8 mouse cellular contexts compared by ENCODE assay signal in genomic region chr4:132628830-132629229, GRCm38 (mm10). TPM values are rescaled to one million over a fixed set of nuclear protein-coding genes. Genes with fewer than 3 reads are reported as not detected.
A peak's percentile ranks its signal among the peaks of the same experiment; 100 is the strongest.
DNase-seq lines count a peak whose midpoint lies in the region; TF ChIP-seq lines count a peak whose summit lies in the region.

No protein-coding gene starts in this region.

- no peaks in the 10 kb centered on the region for H3K27me3 ChIP-seq in thymus, adult 2 months (ENCODE audit: control insufficient read depth, insufficient read depth, low read length)

- no peaks in the 10 kb centered on the region for H3K36me3 ChIP-seq in thymus, adult 2 months (ENCODE audit: control insufficient read depth, insufficient read depth, low read length)

- TF ChIP-seq POLR2A in thymus, adult 2 months (IDR thresholded peaks at IDR 0.05; ENCODE audit: control insufficient read depth, extremely low read depth, insufficient read depth, low read length, poor library complexity), result no peak

- H3K27ac ChIP-seq in thymus, adult 2 months (ENCODE audit: control insufficient read depth, insufficient read depth, low read length), result no peak overlapping the region

- DNase-seq in heart, adult 11 months, result peak; percentile 58
- DNase-seq in heart, adult 8-10 months (ENCODE audit: low spot score), result no peak
- DNase-seq in thymus, adult 2 months, result peak; percentile 69
- no peak for DNase-seq in thymus, adult 18-20 months
- DNase-seq in induced T-regulatory cell, adult 2 months (ENCODE audit: low read depth), result peak; percentile 85
- DNase-seq in natural killer cell, adult 2 months (ENCODE audit: low spot score in 2 of 2), result peak; percentile 26 to 61
- DNase-seq in ovary, postnatal 36 days (ENCODE audit: low spot score), result no peak
- no peak for DNase-seq in MN1 (ENCODE audit: low spot score)

- no peaks in the 10 kb centered on the region for H3K4me1 ChIP-seq in thymus, adult 2 months (replicated peaks; ENCODE audit: control insufficient read depth, insufficient read depth, low read length)

- 21% methylated on average over 2 of the region's 2 CpGs for WGBS in thymus, adult 2 months

- TF ChIP-seq CTCF in thymus, adult 2 months (IDR thresholded peaks at IDR 0.05; ENCODE audit: borderline replicate concordance, control insufficient read depth, extremely low read depth, insufficient read depth, low read length, poor library complexity), result no peak

- H3K4me3 ChIP-seq in thymus, adult 2 months (ENCODE audit: control insufficient read depth, insufficient read depth, low read length), result no peak overlapping the region

RNA-seq across cellular contexts. Expression of gene Eya3, which starts 10.0 kb away (rescaled TPM):
- 10 to 100 TPM; 28.7 to 34.2 (median 30.2) TPM for total RNA-seq in heart, adult 8-10 months (2022)
- polyA plus RNA-seq in thymus, adult 2 months (2012; rRNA removed), result 58.6 and 63.6 TPM in 2 replicates

Comparison
In these comparisons a context has a peak if more than half of its experiments do, and no peak if none do; other contexts are left out.
1. DNase-seq: peak in heart, adult 11 months (single experiment), thymus, adult 2 months (single experiment), induced T-regulatory cell, adult 2 months (single experiment) and natural killer cell, adult 2 months (2 of 2); none in heart, adult 8-10 months (single experiment), thymus, adult 18-20 months (0 of 2), ovary, postnatal 36 days (single experiment) and MN1 (single experiment).